Comparison of ENCODE assay signal across 8 mouse cellular contexts in the genomic region with DNA sequence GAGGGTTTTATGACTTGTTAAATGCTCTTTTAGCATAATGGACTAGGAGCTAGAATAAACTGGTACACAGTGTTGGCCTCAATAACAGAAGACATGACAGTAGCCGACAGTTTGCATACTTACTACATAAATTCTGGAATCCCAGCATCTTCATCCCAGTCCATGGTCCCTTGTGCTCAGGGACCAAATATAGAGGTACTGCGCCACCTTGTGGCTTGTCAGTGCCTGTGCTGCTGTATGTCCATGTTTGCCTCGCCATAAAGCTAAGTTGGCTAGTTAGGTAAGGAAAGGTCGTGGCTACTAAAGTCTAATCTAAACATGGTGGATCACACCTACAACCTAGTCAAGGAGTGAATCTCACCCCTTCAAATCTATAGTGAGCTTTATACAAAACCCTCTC. TPM values are rescaled to one million over a fixed set of nuclear protein-coding genes. Genes with fewer than 3 reads are reported as not detected.
DNase-seq lines count a peak whose midpoint lies in the region; ATAC-seq lines count a peak whose summit lies in the region.

No protein-coding gene starts in this region.

- 37% methylated on average over 4 of the region's 4 CpGs for WGBS in heart, embryonic 10.5 days
- 15% methylated on average over 4 of the region's 4 CpGs for WGBS in liver, embryonic 16.5 days (ENCODE audit: insufficient replicate concordance)
- WGBS in neural tube, embryonic 13.5 days = 29% methylated on average over 4 of the region's 4 CpGs

- DNase-seq in CD4-positive helper T cell, adult 2 months (ENCODE audit: low read depth, low spot score) = peak; percentile 74
- DNase-seq in T-cell, adult 2 months (ENCODE audit: low spot score) = peak; percentile 40
- DNase-seq in heart, embryonic 10.5 days (ENCODE audit: low spot score) = peak; percentile 82
- peak; percentile 78 for DNase-seq in kidney, postnatal 10 days
- DNase-seq in thymus, postnatal 36 days = peak; percentile 54 to 60

- no peaks in the 10 kb centered on the region for H3K9me3 ChIP-seq in heart, embryonic 10.5 days
- H3K9me3 ChIP-seq in liver, embryonic 16.5 days (replicated peaks; ENCODE audit: control insufficient read depth, low read length) = no peaks in the 10 kb centered on the region
- H3K9me3 ChIP-seq in neural tube, embryonic 13.5 days = no peaks in the 10 kb centered on the region

- H3K4me1 ChIP-seq in heart, embryonic 10.5 days = peaks cover 8% of the 10 kb centered on the region; the same call in 1 of the 2 replicates
- H3K4me1 ChIP-seq in liver, embryonic 16.5 days (ENCODE audit: control insufficient read depth, low read depth, low read length) = no peaks in the 10 kb centered on the region
- H3K4me1 ChIP-seq in neural tube, embryonic 13.5 days (replicated peaks) = no peaks in the 10 kb centered on the region

- H3K27ac ChIP-seq in heart, embryonic 10.5 days = no peak overlapping the region
- no peak overlapping the region for H3K27ac ChIP-seq in liver, embryonic 16.5 days (ENCODE audit: low read length)
- H3K27ac ChIP-seq in neural tube, embryonic 13.5 days (replicated peaks) = no peak overlapping the region

- H3K27me3 ChIP-seq in heart, embryonic 10.5 days (ENCODE audit: insufficient read depth, poor library complexity, severe bottlenecking) = no peaks in the 10 kb centered on the region
- H3K27me3 ChIP-seq in liver, embryonic 16.5 days (ENCODE audit: control insufficient read depth, insufficient read depth, low read depth, low read length) = no peaks in the 10 kb centered on the region
- H3K27me3 ChIP-seq in neural tube, embryonic 13.5 days = no peaks in the 10 kb centered on the region

- no peak overlapping the region for H3K9ac ChIP-seq in liver, embryonic 16.5 days (ENCODE audit: low read depth, low read length)
- no peak overlapping the region for H3K9ac ChIP-seq in neural tube, embryonic 13.5 days

- no peak overlapping the region for H3K4me2 ChIP-seq in liver, embryonic 16.5 days (ENCODE audit: low read depth, low read length)
- no peak overlapping the region for H3K4me2 ChIP-seq in neural tube, embryonic 13.5 days

- H3K36me3 ChIP-seq in heart, embryonic 10.5 days = peaks cover 35% of the 10 kb centered on the region
- no peaks in the 10 kb centered on the region for H3K36me3 ChIP-seq in liver, embryonic 16.5 days (ENCODE audit: control insufficient read depth, insufficient read depth)
- peaks cover 28% of the 10 kb centered on the region for H3K36me3 ChIP-seq in neural tube, embryonic 13.5 days

- no peak overlapping the region for H3K4me3 ChIP-seq in heart, embryonic 10.5 days
- H3K4me3 ChIP-seq in liver, embryonic 16.5 days (ENCODE audit: low read depth, low read length) = no peak overlapping the region
- H3K4me3 ChIP-seq in neural tube, embryonic 13.5 days = no peak overlapping the region

- peak; percentile 77 for ATAC-seq in common myeloid progenitor, adult 5-6 weeks (replicated peaks; ENCODE audit: low read depth, poor library complexity, severe bottlenecking)
- 0 out of 2 replicates have a peak, but pooled peaks have one; percentile 30 for ATAC-seq in liver, embryonic 16.5 days (ENCODE audit: low read depth)
- peak; percentile 69; the same call in 1 of the 2 replicates for ATAC-seq in neural tube, embryonic 13.5 days (ENCODE audit: low read depth)

RNA-seq across cellular contexts. Expression of a gene that starts 45.6 kb away (rescaled TPM):
- total RNA-seq in common myeloid progenitor, adult 5-6 weeks (2017) = 28.8 and 35.2 TPM in 2 replicates
- polyA plus RNA-seq in heart, embryonic 10.5 days (2016; fragmentation: Nextera tagmentation; extraction: Ambion mirVana) = 32.3 and 55.6 TPM in 2 replicates
- 6.2 and 7.9 TPM in 2 replicates for polyA plus RNA-seq in liver, embryonic 16.5 days (2015; fragmentation: Nextera tagmentation; extraction: Ambion mirVana)
- 26.5 and 29.4 TPM in 2 replicates for polyA plus RNA-seq in neural tube, embryonic 13.5 days (2015; fragmentation: Nextera tagmentation; extraction: Ambion mirVana)
